Mouse (Mus musculus): ENCODE measurements around the gene Fastkd1. TPM values are rescaled to one million over a fixed set of nuclear protein-coding genes. Genes with fewer than 3 reads are reported as not detected.
"Not testable (repeated sequence)": the region's sequence is repeated elsewhere in the genome, so short reads cannot be mapped to it uniquely, and the experiment has no call there.

Gene Fastkd1
- total RNA-seq, 2 experiments from 2014 or later: 17.7 to 19.0 TPM

- Histone ChIP-seq H3K4me3 (no peak overlapping the region), H3K27ac (no peak overlapping the region)
- DNase-seq (ENCODE audit: low spot score in 2 of 2): no peak
- TF ChIP-seq CTCF (conservative IDR thresholded peaks at IDR 0.05): no peak
These were observed 22.5 kb downstream of the Fastkd1 start for GRCm38 (mm10) chr2:69690843-69691242.

GRCm38 (mm10) chr2:69690214-69690613 lies 23.1 kb downstream of the Fastkd1 start:
- Histone ChIP-seq H3K4me3 (no peak overlapping the region), H3K27ac (no peak overlapping the region)
- no peak for DNase-seq (ENCODE audit: low spot score in 2 of 2)
- TF ChIP-seq CTCF (conservative IDR thresholded peaks at IDR 0.05): no peak

GRCm38 (mm10) chr2:69684488-69684887 lies 28.8 kb downstream of the Fastkd1 start:
- no peak for TF ChIP-seq CTCF (conservative IDR thresholded peaks at IDR 0.05)
- Histone ChIP-seq H3K4me3 (no peak overlapping the region), H3K27ac (no peak overlapping the region)
- DNase-seq (ENCODE audit: low spot score in 2 of 2): no peak

GRCm38 (mm10) chr2:69683036-69683805 lies 30.1 kb downstream of the Fastkd1 start:
- no peak for TF ChIP-seq CTCF (conservative IDR thresholded peaks at IDR 0.05)
- DNase-seq (ENCODE audit: low spot score in 2 of 2): peak in 1 of 2 experiments; percentile 9
- H3K4me3 ChIP-seq: no peak overlapping the region; the same call in 1 of the 2 replicates

GRCm38 (mm10) chr2:69681931-69682330 lies 31.4 kb downstream of the Fastkd1 start:
- no peak for TF ChIP-seq CTCF (conservative IDR thresholded peaks at IDR 0.05)
- Histone ChIP-seq H3K27ac (no peak overlapping the region), H3K4me3 (no peak overlapping the region)
- DNase-seq (ENCODE audit: low spot score in 2 of 2): no peak

More at GRCm38 (mm10) chr2:69683036-69683805, 30.1 kb downstream of the Fastkd1 start:
- no peak overlapping the region for H3K27ac ChIP-seq

- no peak for DNase-seq (ENCODE audit: low spot score in 2 of 2)
- no peak overlapping the region for H3K27ac ChIP-seq
- no peak; the same call in 1 of the 2 replicates for TF ChIP-seq CTCF (conservative IDR thresholded peaks at IDR 0.05)
- no peak overlapping the region for H3K4me3 ChIP-seq
These were observed 33.3 kb downstream of the Fastkd1 start for GRCm38 (mm10) chr2:69679990-69680389.

GRCm38 (mm10) chr2:69677215-69677614 lies 36.1 kb downstream of the Fastkd1 start:
- H3K27ac ChIP-seq: not testable (repeated sequence)

GRCm38 (mm10) chr2:69676713-69677112 lies 36.6 kb downstream of the Fastkd1 start:
- no peak for DNase-seq (ENCODE audit: low spot score in 2 of 2)
- TF ChIP-seq CTCF (conservative IDR thresholded peaks at IDR 0.05): peak; percentile 66
- no peak overlapping the region for H3K27ac ChIP-seq
- H3K4me3 ChIP-seq: no peak overlapping the region

More at GRCm38 (mm10) chr2:69677215-69677614, 36.1 kb downstream of the Fastkd1 start:
- DNase-seq (ENCODE audit: low spot score in 2 of 2); H3K4me3 ChIP-seq: not testable (repeated sequence)

GRCm38 (mm10) chr2:69675266-69675665 lies 38.0 kb downstream of the Fastkd1 start:
- Histone ChIP-seq H3K27ac (no peak overlapping the region), H3K4me3 (no peak overlapping the region)
- no peak for DNase-seq (ENCODE audit: low spot score in 2 of 2)
- TF ChIP-seq CTCF (conservative IDR thresholded peaks at IDR 0.05): no peak

GRCm38 (mm10) chr2:69673723-69674122 lies 39.6 kb downstream of the Fastkd1 start:
- Histone ChIP-seq H3K27ac (no peak overlapping the region), H3K4me3 (no peak overlapping the region)
- no peak for TF ChIP-seq CTCF (conservative IDR thresholded peaks at IDR 0.05)
- no peak for DNase-seq (ENCODE audit: low spot score in 2 of 2)

GRCm38 (mm10) chr2:69669853-69670252 lies 43.5 kb downstream of the Fastkd1 start, which contains the start of gene Klhl41:
TSS of gene Klhl41 (plus strand) at chr2:69670120.
- TF ChIP-seq CTCF (conservative IDR thresholded peaks at IDR 0.05): no peak
- no peak within 1 kb of the TSS for H3K4me3 ChIP-seq
- no peak for DNase-seq (ENCODE audit: low spot score in 2 of 2)
- H3K27ac ChIP-seq: no peak within 1 kb of the TSS

- no peak overlapping the region for H3K4me3 ChIP-seq
- no peak for TF ChIP-seq CTCF (conservative IDR thresholded peaks at IDR 0.05)
- peak overlapping the region; percentile 5; the same call in 1 of the 2 replicates for H3K27ac ChIP-seq
- no peak for DNase-seq (ENCODE audit: low spot score in 2 of 2)
These were observed 44.9 kb downstream of the Fastkd1 start for GRCm38 (mm10) chr2:69668414-69668813.

- H3K4me3 ChIP-seq: no peak overlapping the region
- DNase-seq (ENCODE audit: low spot score in 2 of 2): no peak
- no peak overlapping the region for H3K27ac ChIP-seq
- TF ChIP-seq CTCF (conservative IDR thresholded peaks at IDR 0.05): no peak
These were observed 45.7 kb downstream of the Fastkd1 start for GRCm38 (mm10) chr2:69667656-69668055.
